Mouse (Mus musculus): ENCODE results near the gene Lancl3.
A peak's percentile ranks its signal among the peaks of the same experiment; 100 is the strongest.
"Not testable (repeated sequence)": the region's sequence is repeated elsewhere in the genome, so short reads cannot be mapped to it uniquely, and the experiment has no call there.

Lancl3 gene

GRCm38 (mm10) chrX:9271112-9271511, 71.4 kb downstream of the Lancl3 start:
- no peak for DNase-seq

DNA sequence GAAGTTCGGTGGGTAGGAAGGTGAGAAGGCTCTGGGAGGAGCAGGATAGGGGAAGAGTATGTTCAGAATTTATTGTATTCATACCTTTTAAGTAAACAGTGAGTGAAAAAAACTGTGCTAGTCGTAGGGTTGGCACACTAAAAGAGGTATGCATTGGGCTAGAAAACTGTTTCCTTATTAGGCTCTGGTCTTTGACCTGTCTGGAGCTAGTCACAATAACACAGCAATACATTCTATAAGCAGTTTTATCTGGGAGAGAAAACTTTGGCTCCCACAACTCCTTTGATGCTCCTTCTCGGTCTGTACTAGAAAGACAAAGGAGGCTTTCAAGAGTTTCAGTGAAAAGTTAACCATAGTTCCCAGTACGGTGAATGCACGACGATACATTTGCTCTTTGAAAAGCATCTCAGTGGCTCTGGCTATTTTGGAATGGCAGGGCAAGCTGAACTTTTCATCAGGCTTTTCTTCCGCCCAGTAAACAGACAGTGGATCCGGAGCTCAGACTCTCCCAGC, 72.3 kb downstream of the Lancl3 start:
- DNase-seq, result no peak

GRCm38 (mm10) chrX:9272460-9273361, 73.0 kb downstream of the Lancl3 start, which contains the start of gene Xk:
TSS of gene Xk (plus strand) at chrX:9272756.
- DNase-seq, result peak; percentile 33

- DNase-seq, result no peak
Measured at GRCm38 (mm10) chrX:9273377-9274002, 73.8 kb downstream of the Lancl3 start.

GRCm38 (mm10) chrX:9274321-9274720, 74.6 kb downstream of the Lancl3 start:
- no peak for DNase-seq

GRCm38 (mm10) chrX:9283464-9283863, 83.8 kb downstream of the Lancl3 start, which contains the start of gene H2al1m:
TSS of gene H2al1m (plus strand) at chrX:9283764.
- not testable (repeated sequence) for DNase-seq

- DNase-seq, result not testable (repeated sequence)
Measured at GRCm38 (mm10) chrX:9293140-9293829, 93.6 kb downstream of the Lancl3 start.

GRCm38 (mm10) chrX:9298413-9298864, 98.7 kb downstream of the Lancl3 start:
- DNase-seq, result no peak

- no peak for DNase-seq
Measured at GRCm38 (mm10) chrX:9302791-9303190, 103.1 kb downstream of the Lancl3 start.

DNA sequence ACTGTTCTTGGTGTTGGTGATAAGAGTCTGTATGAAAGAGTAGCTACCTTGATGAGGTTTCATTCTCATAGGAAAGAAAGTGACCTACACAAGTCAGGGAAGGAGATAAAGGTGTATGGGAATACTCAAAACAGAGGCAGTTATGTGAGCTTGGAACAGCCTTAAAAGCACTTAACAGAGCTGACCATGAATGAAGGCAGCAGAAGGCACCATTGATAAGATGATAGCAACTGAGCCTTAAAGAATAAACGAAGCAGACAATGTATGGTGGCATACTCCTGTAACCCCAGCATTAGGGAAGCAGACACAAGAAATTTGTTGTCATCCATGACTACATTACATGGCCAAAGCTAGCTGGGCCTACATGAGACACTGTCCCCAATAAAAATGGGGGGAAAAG, 103.8 kb downstream of the Lancl3 start:
- DNase-seq, result no peak

DNA sequence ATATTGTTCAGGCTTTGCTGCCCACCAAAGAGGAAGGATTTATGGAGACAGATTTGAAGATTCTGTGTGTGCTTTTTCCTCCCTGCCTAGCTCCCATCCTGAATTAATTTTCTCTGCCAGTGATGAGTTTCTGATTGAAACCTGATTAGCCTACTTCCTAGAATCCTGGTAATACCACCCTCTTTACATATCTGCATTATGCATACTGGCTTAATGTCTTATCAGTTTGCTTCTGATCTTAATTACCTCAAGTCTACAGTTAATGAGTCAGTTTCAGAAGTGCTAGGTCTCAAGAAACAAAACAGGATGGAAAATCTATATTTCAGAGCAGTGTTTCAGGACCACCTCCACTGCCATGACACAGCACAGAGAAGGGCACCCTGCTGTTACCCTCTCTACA, 116.8 kb downstream of the Lancl3 start:
- DNase-seq, result not testable (repeated sequence)
